Mouse (Mus musculus): ENCODE results near the gene Ralgapa2. TPM values are rescaled to one million over a fixed set of nuclear protein-coding genes. Genes with fewer than 3 reads are reported as not detected.
"Not testable (repeated sequence)": the region's sequence is repeated elsewhere in the genome, so short reads cannot be mapped to it uniquely, and the experiment has no call there.

Gene Ralgapa2
- polyA plus RNA-seq, 1 experiment from 2014 or later = 12.5 TPM

- not testable (repeated sequence) for H3K4me1 ChIP-seq; H3K4me3 ChIP-seq; H3K9me3 ChIP-seq (replicated peaks); H3K36me3 ChIP-seq; ATAC-seq (ENCODE audit: low FRiP score); H3K4me2 ChIP-seq (replicated peaks); H3K9ac ChIP-seq; H3K27me3 ChIP-seq; H3K27ac ChIP-seq
- WGBS = 86% methylated on average over 3 of the region's 3 CpGs
These were observed 45.3 kb downstream of the Ralgapa2 start for GRCm38 (mm10) chr2:146466811-146467210.

- Histone ChIP-seq H3K27me3 (no peaks in the 10 kb centered on the region), H3K27ac (no peak overlapping the region), H3K36me3 (no peaks in the 10 kb centered on the region), H3K9ac (no peak overlapping the region), H3K4me1 (no peaks in the 10 kb centered on the region), H3K9me3 (replicated peaks) (no peaks in the 10 kb centered on the region), H3K4me2 (replicated peaks) (no peak overlapping the region), H3K4me3 (no peak overlapping the region)
- ATAC-seq (ENCODE audit: low FRiP score) = no peak
- WGBS = 77% methylated on average over 2 of the region's 2 CpGs
These were observed 54.6 kb downstream of the Ralgapa2 start for GRCm38 (mm10) chr2:146457494-146457893.

- no peak overlapping the region for H3K27ac ChIP-seq
- 91% methylated on average over 7 of the region's 7 CpGs for WGBS
- no peaks in the 10 kb centered on the region for H3K9me3 ChIP-seq (replicated peaks)
- no peaks in the 10 kb centered on the region for H3K27me3 ChIP-seq
- no peaks in the 10 kb centered on the region for H3K4me1 ChIP-seq
- H3K36me3 ChIP-seq = no peaks in the 10 kb centered on the region
- no peak overlapping the region for H3K4me3 ChIP-seq
- no peak for ATAC-seq (ENCODE audit: low FRiP score)
- no peak overlapping the region for H3K9ac ChIP-seq
- H3K4me2 ChIP-seq (replicated peaks) = no peak overlapping the region
These were observed 55.5 kb downstream of the Ralgapa2 start for GRCm38 (mm10) chr2:146456612-146457011.

- Histone ChIP-seq H3K27me3 (no peaks in the 10 kb centered on the region), H3K4me3 (no peak overlapping the region), H3K9me3 (replicated peaks) (no peaks in the 10 kb centered on the region), H3K27ac (no peak overlapping the region), H3K9ac (no peak overlapping the region), H3K36me3 (no peaks in the 10 kb centered on the region), H3K4me2 (replicated peaks) (no peak overlapping the region), H3K4me1 (no peaks in the 10 kb centered on the region)
- no peak for ATAC-seq (ENCODE audit: low FRiP score)
- 91% methylated on average over 4 of the region's 4 CpGs for WGBS
These were observed 56.1 kb downstream of the Ralgapa2 start for GRCm38 (mm10) chr2:146456062-146456461.

DNA sequence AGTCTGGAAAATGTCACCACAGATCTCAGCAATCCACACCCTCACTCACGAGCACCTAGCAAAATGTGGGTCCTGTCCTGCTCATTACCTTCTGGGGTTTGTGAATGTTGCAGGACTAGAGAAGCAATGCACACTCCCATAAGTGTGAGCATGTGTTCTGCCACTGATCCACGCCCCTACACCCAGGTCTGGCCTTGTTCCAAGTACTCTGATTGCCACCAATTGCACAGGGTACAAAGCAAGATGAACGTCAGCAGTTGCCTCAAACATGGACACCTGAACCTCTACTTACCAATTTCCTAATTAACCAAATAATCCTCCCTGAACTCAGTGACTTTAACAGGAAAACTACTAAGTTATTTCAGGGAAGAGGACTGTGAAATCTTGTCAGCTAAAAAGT, 68.1 kb downstream of the Ralgapa2 start:
- Histone ChIP-seq H3K27ac (no peak overlapping the region), H3K27me3 (no peaks in the 10 kb centered on the region), H3K36me3 (no peaks in the 10 kb centered on the region), H3K9me3 (replicated peaks) (no peaks in the 10 kb centered on the region), H3K4me3 (no peak overlapping the region), H3K4me1 (no peaks in the 10 kb centered on the region), H3K4me2 (replicated peaks) (no peak overlapping the region), H3K9ac (no peak overlapping the region)
- ATAC-seq (ENCODE audit: low FRiP score) = no peak
- WGBS = 84% methylated on average over 3 of the region's 3 CpGs

DNA sequence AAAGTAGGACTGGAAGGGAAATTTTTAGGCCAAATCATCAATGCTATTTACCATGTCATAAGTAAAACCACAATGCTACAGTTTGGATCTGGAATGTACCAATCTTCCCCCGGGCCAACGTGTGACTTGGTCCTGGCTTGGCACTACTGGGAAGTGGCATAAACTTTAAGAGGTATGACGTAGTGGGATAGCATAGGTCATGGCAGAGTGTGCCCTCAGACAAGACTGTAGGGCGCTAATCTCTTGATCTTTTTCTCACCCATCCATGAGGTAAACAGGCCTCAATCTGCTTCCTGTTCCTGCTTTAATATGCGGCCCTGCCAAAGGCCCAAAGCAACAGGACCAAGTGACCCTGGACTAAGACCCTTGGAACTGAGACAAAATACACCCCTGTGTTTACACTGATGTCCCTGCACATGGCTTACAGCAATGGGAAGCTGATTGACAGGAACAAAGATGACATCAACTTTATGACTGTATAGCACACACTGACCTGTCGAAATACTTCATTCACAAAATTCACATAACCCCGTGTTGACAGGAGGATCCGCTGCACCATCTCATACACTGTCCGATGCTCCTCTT, 68.8 kb downstream of the Ralgapa2 start:
- 95% methylated on average over 9 of the region's 9 CpGs for WGBS
- no peak overlapping the region for H3K4me3 ChIP-seq
- no peaks in the 10 kb centered on the region for H3K4me1 ChIP-seq
- ATAC-seq (ENCODE audit: low FRiP score) = no peak
- H3K27ac ChIP-seq = no peak overlapping the region
- no peak overlapping the region for H3K9ac ChIP-seq
- no peaks in the 10 kb centered on the region for H3K36me3 ChIP-seq
- H3K27me3 ChIP-seq = no peaks in the 10 kb centered on the region
- H3K9me3 ChIP-seq (replicated peaks) = no peaks in the 10 kb centered on the region
- no peak overlapping the region for H3K4me2 ChIP-seq (replicated peaks)

DNA sequence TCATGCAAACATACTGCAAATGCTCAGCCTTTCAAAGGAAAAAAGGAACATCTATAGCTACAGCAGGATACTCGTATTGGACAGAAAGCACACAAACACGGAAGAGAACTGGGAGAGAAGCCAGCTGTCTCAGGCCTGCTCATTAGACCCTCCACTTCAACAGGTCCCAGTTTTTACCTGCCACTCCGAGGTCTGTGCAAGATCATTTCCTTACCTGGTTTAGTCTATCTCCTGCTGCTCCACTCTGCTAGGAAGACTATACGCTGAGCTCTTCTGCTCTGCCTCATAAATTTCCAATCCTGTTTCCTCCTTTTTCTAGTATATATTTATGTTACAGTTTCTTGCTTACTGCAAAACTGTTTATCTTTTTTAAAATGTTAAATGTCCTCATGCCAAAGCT, 70.4 kb downstream of the Ralgapa2 start:
- ATAC-seq (ENCODE audit: low FRiP score) = no peak
- Histone ChIP-seq H3K4me3 (no peak overlapping the region), H3K9ac (no peak overlapping the region), H3K9me3 (replicated peaks) (no peaks in the 10 kb centered on the region), H3K36me3 (no peaks in the 10 kb centered on the region), H3K4me1 (no peaks in the 10 kb centered on the region), H3K27me3 (no peaks in the 10 kb centered on the region), H3K27ac (no peak overlapping the region), H3K4me2 (replicated peaks) (no peak overlapping the region)
- WGBS = 92% methylated on average over 4 of the region's 4 CpGs

- Histone ChIP-seq H3K9ac (no peak overlapping the region), H3K4me1 (no peaks in the 10 kb centered on the region), H3K4me2 (replicated peaks) (no peak overlapping the region), H3K27me3 (no peaks in the 10 kb centered on the region), H3K9me3 (replicated peaks) (no peaks in the 10 kb centered on the region), H3K36me3 (peaks cover 7% of the 10 kb centered on the region; the same call in 1 of the 2 replicates), H3K27ac (no peak overlapping the region), H3K4me3 (no peak overlapping the region)
- 96% methylated on average over 3 of the region's 3 CpGs for WGBS
- no peak for ATAC-seq (ENCODE audit: low FRiP score)
These were observed 83.4 kb downstream of the Ralgapa2 start for GRCm38 (mm10) chr2:146428751-146429150.

DNA sequence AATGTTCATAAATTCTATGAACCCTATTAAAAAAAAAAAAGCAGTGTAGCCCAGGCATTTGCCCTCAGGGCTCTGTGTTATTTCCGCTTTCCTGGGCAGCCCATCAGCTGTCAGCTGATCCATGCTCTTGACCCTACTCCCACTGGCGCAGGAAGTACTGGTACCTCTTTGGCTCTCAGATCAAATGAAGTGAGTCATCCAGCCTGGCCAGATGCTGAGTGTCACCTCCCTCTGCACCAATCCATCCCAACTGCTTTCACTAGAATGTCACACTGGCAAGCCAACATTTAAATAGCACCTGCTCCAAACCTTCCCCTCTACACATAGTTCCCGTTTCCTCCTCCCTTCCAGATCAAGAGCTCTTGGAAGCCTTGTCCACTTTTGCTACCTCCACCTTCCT, 84.8 kb downstream of the Ralgapa2 start:
- no peak overlapping the region for H3K4me3 ChIP-seq
- no peak overlapping the region for H3K4me2 ChIP-seq (replicated peaks)
- no peak for ATAC-seq (ENCODE audit: low FRiP score)
- H3K36me3 ChIP-seq = peaks cover 7% of the 10 kb centered on the region; the same call in 1 of the 2 replicates
- no peaks in the 10 kb centered on the region for H3K4me1 ChIP-seq
- H3K9ac ChIP-seq = no peak overlapping the region
- no peaks in the 10 kb centered on the region for H3K9me3 ChIP-seq (replicated peaks)
- no peaks in the 10 kb centered on the region for H3K27me3 ChIP-seq
- H3K27ac ChIP-seq = no peak overlapping the region
- 95% methylated on average over 3 of the region's 3 CpGs for WGBS

GRCm38 (mm10) chr2:146426321-146426720, 85.8 kb downstream of the Ralgapa2 start:
- no peak overlapping the region for H3K27ac ChIP-seq
- no peak overlapping the region for H3K4me2 ChIP-seq (replicated peaks)
- peaks cover 7% of the 10 kb centered on the region; the same call in 1 of the 2 replicates for H3K36me3 ChIP-seq
- no peaks in the 10 kb centered on the region for H3K4me1 ChIP-seq
- 95% methylated on average over 7 of the region's 7 CpGs for WGBS
- H3K9ac ChIP-seq = no peak overlapping the region
- no peak overlapping the region for H3K4me3 ChIP-seq
- no peaks in the 10 kb centered on the region for H3K9me3 ChIP-seq (replicated peaks)
- no peaks in the 10 kb centered on the region for H3K27me3 ChIP-seq
- ATAC-seq (ENCODE audit: low FRiP score) = no peak

- H3K27ac ChIP-seq = no peak overlapping the region
- WGBS = 83% methylated on average over 2 of the region's 2 CpGs
- H3K9ac ChIP-seq = no peak overlapping the region
These were observed 86.9 kb downstream of the Ralgapa2 start for GRCm38 (mm10) chr2:146425235-146425634.

GRCm38 (mm10) chr2:146423710-146424301, 88.3 kb downstream of the Ralgapa2 start:
- WGBS = 92% methylated on average over 4 of the region's 4 CpGs
- Histone ChIP-seq H3K36me3 (peaks cover 7% of the 10 kb centered on the region; the same call in 1 of the 2 replicates), H3K9ac (no peak overlapping the region), H3K27ac (no peak overlapping the region), H3K4me1 (no peaks in the 10 kb centered on the region), H3K27me3 (no peaks in the 10 kb centered on the region), H3K9me3 (replicated peaks) (no peaks in the 10 kb centered on the region), H3K4me3 (no peak overlapping the region), H3K4me2 (replicated peaks) (no peak overlapping the region)
- ATAC-seq (ENCODE audit: low FRiP score) = no peak

More at GRCm38 (mm10) chr2:146425235-146425634, 86.9 kb downstream of the Ralgapa2 start:
- peaks cover 7% of the 10 kb centered on the region; the same call in 1 of the 2 replicates for H3K36me3 ChIP-seq
- no peaks in the 10 kb centered on the region for H3K27me3 ChIP-seq
- ATAC-seq (ENCODE audit: low FRiP score) = no peak
- no peaks in the 10 kb centered on the region for H3K4me1 ChIP-seq
- no peaks in the 10 kb centered on the region for H3K9me3 ChIP-seq (replicated peaks)
- H3K4me3 ChIP-seq = no peak overlapping the region
- H3K4me2 ChIP-seq (replicated peaks) = no peak overlapping the region
